Mouse (Mus musculus) cerebellum, adult 9-11 months (tissue): ENCODE data around the gene Cnot1.

Experiments
- DNase-seq: peaks from one replicate; pipeline ENCODE4 v3.0.0; 2022

Gene Cnot1

GRCm38 (mm10) chr8:95678024-95678611 is 129.1 kb downstream of the Cnot1 start:
- DNase-seq = peak; percentile 28

GRCm38 (mm10) chr8:95677591-95678023 is 129.7 kb downstream of the Cnot1 start:
- no peak for DNase-seq

GRCm38 (mm10) chr8:95676631-95677030 is 130.6 kb downstream of the Cnot1 start, which contains the start of gene Ndrg4:
Gene Ndrg4 (plus strand): TSS chr8:95676980.
- no peak for DNase-seq

DNA sequence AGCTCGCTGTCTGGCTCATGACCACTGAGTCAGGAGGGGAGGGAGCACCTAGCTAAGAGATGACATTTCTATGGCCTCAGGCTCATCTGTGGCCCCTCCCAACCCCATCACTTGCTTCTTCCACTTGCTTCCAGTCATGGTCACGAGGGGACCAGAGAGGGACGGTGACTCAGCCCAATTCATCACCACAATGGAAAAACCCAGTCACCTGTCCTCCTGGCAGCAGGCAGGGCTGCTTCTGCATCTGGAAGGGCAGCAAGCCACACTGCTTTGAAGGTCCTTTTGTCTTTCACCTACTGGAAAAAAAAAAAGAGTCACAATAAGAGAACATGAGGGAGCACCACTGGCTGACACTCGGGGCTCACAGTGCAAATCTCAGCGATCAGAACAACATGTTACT is 134.5 kb downstream of the Cnot1 start:
- no peak for DNase-seq

GRCm38 (mm10) chr8:95671861-95672260 is 135.4 kb downstream of the Cnot1 start:
- DNase-seq = no peak

- no peak for DNase-seq
Observed at GRCm38 (mm10) chr8:95669967-95670366, 137.3 kb downstream of the Cnot1 start.
